Mouse (Mus musculus): Measurements from ENCODE around the gene 4930558C23Rik. TPM values are rescaled to one million over a fixed set of nuclear protein-coding genes. Genes with fewer than 3 reads are reported as not detected.
"Not testable (repeated sequence)": the region's sequence is repeated elsewhere in the genome, so short reads cannot be mapped to it uniquely, and the experiment has no call there.

The 4930558C23Rik gene
- total RNA-seq, 4 experiments from 2014 or later = not detected

DNA sequence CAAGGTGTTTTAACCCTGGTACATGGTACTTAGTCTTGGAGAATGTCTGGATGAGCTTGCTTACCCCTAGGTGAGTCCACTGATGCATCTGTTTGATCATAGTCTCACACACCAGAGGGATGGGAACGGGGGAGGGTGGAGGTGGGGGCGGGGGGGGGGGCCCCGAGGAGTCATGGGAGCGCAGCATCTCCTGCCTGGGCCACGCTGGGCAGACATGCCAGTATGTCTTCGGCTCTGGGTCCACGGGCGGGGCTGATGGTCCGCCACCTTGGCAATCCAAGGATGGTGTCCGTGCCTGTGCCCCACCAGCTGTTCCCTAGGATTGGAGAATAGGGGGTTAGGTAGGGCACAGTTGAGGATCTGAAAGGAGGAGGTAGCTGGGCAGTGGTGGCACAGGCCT is 29.4 kb downstream of the 4930558C23Rik start:
- no peak for DNase-seq (ENCODE audit: low spot score in 2 of 2)

DNA sequence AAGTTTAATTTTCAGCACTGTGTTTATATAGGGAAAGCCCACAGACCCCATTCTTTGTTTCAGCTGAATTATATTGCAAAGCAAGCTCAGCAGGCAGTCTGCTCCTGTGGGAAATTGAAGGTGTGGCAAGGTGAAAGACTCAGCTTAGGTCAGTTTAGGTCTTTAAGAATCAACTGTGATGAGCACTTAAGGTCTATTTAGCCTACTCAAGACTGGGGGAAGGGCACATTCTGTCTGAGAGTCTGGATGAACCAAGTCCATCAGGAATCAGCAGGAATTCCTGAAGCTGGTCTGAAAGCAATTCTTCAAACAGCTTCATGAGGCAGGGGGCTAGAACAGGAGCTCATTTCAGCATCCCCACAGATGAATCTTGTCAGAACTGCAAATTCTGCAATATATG is 32.5 kb downstream of the 4930558C23Rik start:
- no peak for DNase-seq (ENCODE audit: low spot score in 2 of 2)

DNA sequence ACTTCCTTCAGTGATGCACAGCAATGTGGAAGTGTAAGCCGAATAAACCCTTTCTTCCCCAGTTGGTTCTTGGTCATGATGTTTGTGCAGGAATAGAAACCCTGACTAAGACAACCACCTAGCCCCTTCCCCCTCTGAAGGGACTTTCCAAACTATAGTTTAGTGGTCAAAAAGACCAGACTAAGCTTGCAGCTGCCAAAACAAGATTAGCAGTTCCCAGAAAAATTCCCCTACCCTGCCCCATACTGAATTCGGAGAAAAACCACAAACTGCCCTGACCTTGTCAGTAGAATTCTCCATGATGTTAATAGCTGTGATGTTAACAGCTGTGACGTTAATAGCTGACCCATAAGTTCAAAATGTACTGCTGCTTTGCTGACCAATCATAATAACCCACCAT is 42.4 kb downstream of the 4930558C23Rik start:
- not testable (repeated sequence) for DNase-seq (ENCODE audit: low spot score in 2 of 2)

DNA sequence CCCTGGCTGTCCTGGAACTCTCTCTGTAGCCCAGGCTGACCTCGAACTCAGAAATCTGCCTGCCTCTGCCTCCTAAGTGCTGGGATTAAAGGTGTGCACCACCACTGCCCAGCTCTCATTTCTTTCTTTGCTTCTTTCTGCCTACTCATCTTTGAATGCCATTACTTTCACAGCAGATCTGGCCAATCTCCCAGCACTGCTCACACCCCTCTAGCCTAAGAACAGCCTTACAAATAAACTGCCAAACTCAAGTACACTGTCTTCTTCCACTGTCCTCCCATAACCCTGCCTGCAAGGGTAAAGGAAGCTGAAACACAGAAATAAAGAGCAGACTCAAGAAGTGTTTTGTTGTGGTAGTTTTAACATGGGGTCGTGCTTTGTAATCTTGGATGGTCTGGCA is 44.9 kb downstream of the 4930558C23Rik start:
- DNase-seq (ENCODE audit: low spot score in 2 of 2) = no peak

DNA sequence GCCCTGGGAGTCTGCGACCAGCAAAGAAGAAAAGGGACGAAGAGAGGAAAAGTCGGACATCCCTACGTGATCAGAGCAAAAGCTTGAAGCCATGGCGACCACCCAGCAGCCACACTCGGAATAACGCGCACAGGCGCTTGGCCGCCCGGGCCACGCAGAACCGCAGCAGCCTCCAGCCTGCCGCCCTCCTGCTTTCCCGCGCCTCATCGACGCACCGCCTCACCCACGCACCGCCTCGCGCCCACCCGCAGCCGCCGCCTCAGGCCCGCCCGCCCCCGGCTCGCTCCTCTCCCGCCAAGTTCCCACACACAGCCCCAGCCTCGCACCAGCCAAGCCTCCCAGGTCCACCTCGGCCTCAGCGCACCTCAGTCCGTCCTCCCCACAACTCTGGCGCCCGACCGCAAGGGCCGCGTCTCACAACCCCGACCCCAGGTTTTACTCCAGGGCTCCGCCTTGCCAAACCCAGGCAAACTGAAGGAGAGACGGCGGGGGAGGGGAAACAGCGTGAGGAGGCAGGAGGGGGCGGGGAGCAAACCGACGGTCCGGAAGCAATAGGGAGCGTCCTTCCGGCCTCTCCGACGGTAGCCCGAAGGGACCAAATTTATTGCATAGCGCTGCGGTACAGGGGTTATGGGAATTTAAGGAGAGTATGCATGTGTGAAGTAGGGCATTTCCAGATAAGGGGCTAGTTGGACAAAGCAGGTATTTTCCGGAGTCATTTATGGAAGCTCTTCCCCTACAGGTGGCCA is 45.8 kb downstream of the 4930558C23Rik start, which contains the start of gene Setdb1:
Gene Setdb1, minus strand, starts transcription at position 502 of the 749 bp plus-strand sequence.
- DNase-seq (ENCODE audit: low spot score in 2 of 2) = peak; percentile 89 to 92

DNA sequence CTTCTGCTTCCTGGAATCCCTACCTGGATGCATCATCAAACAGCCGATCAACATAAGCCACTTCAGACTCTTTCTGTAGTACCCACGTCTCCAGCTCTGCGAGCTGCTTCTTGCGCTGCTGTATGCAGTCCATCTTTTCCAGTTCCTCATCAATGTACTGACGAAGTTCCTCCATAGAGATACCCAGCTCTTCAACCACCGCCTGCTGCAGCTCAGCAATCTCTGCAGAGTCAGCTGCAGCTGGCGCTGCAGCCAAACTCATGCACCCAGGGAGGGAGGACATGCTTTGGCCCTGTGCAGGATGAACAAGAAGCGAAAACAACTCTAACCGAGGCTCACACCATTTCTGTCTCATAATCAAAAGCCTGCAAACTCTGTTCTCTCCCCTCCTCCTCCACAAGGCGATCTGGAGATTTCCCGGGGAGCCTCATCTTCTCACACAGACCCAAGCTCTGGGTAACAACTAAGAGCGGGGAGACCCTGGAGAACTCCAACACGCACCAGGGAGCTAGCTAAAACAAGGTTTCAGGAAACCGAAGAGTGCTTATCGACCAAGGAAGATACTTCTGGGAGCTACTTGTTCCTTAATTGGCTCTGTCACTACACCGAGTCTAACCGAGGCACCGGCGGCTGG is 46.6 kb downstream of the 4930558C23Rik start:
- DNase-seq (ENCODE audit: low spot score in 2 of 2) = not testable (repeated sequence)

DNA sequence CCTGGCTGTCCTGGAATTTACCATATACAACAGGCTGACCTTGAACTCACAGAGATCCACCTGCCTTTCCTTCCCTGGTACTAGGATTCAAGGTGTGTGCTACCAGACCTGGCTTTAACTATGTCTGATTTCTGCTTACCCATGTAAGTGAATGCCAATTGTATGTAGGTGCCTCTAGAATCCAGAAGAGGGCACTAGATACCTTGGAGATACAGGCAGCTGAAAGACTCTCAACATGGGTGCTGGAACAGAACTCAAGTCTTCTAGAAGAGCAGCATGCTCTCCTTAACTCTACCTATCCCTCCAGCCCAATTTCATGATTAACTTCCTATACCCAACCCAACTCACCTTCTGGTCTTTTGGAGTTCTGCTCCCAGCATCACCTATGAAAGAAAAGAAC is 53.1 kb downstream of the 4930558C23Rik start:
- DNase-seq (ENCODE audit: low spot score in 2 of 2) = no peak

DNA sequence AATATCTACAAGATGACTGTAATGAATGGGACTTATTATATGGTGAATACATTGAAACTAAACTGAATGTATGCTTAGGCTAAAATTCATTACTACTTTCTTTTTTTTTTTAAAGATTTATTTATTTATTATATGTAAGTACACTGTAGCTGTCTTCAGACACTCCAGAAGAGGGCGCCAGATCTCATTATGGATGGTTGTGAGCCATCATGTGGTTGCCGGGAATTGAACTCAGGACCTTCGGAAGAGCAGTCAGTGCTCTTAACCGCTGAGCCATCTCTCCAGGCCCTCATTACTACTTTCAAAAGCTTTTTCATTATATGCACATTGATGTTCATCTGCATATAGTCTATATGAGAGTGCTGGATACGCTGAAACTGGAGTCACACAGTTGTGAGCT is 54.3 kb downstream of the 4930558C23Rik start:
- not testable (repeated sequence) for DNase-seq (ENCODE audit: low spot score in 2 of 2)

DNA sequence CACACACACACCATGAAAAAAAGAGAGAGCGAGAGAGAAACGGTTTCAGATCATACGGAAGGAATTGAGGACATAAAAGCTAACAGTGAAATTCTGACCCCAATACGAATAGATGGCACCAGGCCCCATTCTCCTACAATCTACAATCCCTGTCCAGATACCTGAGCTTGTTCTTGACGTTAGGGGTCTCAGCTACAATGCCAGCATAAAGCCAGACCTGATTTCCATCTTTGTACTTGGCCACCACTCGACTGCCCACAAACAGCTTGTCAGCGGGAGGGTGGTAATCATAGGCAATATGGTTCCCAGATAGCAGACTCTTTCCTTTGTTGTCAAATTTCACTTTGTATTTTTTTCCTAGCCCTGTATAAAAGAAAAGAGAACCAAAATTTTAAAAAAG is 56.2 kb downstream of the 4930558C23Rik start:
- no peak for DNase-seq (ENCODE audit: low spot score in 2 of 2)

DNA sequence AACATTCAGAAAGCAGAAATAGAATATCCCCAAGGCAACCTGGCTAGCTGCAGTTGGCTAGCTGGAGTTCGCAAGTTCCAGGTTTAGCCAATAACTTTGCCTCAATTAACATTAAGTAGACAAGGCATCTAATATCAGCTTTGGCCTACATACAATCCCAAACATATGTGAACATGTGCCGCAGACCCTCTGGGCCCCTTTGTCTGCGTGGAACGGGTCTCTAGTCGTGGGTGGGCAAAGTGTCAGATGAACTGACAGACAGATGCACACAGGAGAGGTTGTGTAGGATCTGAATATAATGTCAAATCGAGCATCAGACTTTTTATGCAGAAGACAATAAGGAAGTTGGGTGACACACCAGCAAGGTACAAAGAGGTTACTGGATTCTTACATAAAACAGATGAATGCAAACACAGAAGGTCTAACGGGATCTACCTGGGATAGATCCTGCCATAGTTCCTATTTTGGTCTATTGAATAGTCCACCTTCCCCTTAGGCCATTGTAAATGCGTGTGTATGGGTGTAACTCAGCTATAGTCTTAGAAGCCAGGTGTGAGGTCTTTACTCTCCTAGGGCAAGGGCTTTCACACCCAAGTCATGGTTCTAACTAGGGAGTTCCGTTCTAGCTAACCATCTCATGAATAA is 59.2 kb downstream of the 4930558C23Rik start:
- DNase-seq (ENCODE audit: low spot score in 2 of 2) = not testable (repeated sequence)

DNA sequence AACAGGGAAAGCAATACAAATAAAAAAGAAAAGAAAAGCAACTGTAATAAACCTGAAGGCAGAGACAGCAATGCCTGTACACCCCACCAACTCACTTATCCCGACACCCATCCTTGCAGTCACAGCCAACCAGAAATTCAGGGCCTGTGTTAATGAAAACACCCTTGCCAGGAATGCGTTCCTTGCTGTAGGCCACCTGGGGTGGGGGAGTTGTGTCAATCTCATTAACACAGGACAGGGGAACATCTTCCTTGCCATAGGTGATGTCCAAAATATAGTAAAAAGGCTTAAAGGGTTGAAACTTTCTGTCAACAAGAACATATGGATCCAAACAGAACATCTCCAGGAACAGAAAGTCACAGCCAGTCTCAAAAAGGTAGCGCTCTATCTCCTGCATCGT is 64.4 kb downstream of the 4930558C23Rik start:
- DNase-seq (ENCODE audit: low spot score in 2 of 2) = no peak

DNA sequence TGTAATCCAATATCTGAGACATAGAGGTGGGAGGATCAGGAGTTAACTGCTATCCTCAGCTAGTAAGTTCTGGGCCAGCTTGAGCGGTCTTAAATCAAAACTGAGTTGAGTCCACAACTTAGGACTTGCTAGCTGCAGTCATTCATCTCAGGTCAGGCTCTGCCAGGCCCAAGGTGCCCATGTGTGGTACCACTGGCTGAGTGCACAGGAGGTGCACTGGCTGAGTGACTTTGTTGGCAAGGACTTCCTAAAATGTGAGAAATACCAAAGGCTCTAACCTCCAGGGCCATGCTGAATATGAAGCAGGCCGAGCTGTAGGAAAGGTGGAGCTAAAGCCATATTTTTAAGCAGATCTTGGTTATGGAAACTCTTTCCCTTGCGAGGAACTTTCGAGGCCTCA is 65.3 kb downstream of the 4930558C23Rik start:
- DNase-seq (ENCODE audit: low spot score in 2 of 2) = no peak

Other genes with a start within 250 kb of the 4930558C23Rik start
- gene Sema6c, start 242.4 kb downstream of the 4930558C23Rik start, total RNA-seq (2022) = 10 to 100 TPM; 27.1 to 36.4 (median 30.9) TPM
- gene Gabpb2, start 184.9 kb downstream of the 4930558C23Rik start, total RNA-seq (2022) = 10 to 100 TPM; 15.7 to 18.0 (median 17.5) TPM
- 10 to 100 TPM; 72.9 to 79.5 (median 77.2) TPM for gene Cdc42se1, start 174.1 kb downstream of the 4930558C23Rik start, total RNA-seq (2022)
- 100 to 1,000 TPM; 265 to 305 (median 277) TPM for gene Mllt11, start 170.7 kb downstream of the 4930558C23Rik start, total RNA-seq (2022)
- gene Gm128, start 161.2 kb downstream of the 4930558C23Rik start, total RNA-seq (2022) = under 1 TPM in 3 of 4 experiments, not detected in 1; 0.25 to 0.45 (median 0.41) TPM
- under 1 TPM in 3 of 4 experiments, not detected in 1; 0.43 to 0.95 (median 0.63) TPM for gene Bnipl, start 151.6 kb downstream of the 4930558C23Rik start, total RNA-seq (2022)
- gene Mindy1, start 121.5 kb downstream of the 4930558C23Rik start, total RNA-seq (2022) = 10 to 100 TPM; 20.7 to 28.4 (median 23.9) TPM
- gene Prune1, start 120.8 kb downstream of the 4930558C23Rik start, total RNA-seq (2022) = 10 to 100 TPM; 19.2 to 22.4 (median 21.0) TPM
- 1 to 10 TPM in 2 of 4 experiments, under 1 TPM in 2; 0.85 to 1.4 (median 1.2) TPM for gene Anxa9, start 95.7 kb downstream of the 4930558C23Rik start, total RNA-seq (2022)
- gene Cers2, start 88.0 kb downstream of the 4930558C23Rik start, total RNA-seq (2022) = 10 to 100 TPM; 49.1 to 65.7 (median 61.2) TPM
- gene Setdb1, start 45.6 kb downstream of the 4930558C23Rik start, total RNA-seq (2022) = 10 to 100 TPM; 33.8 to 45.9 (median 41.6) TPM
- 10 to 100 TPM; 35.5 to 53.5 (median 44.7) TPM for gene Arnt, start 31.5 kb upstream of the 4930558C23Rik start, total RNA-seq (2022)
- 1 to 10 TPM; 1.9 to 3.2 (median 2.8) TPM for gene Ctsk, start 96.4 kb upstream of the 4930558C23Rik start, total RNA-seq (2022)
- 100 to 1,000 TPM in 2 of 4 experiments, 10 to 100 TPM in 2; 61.9 to 591 (median 296) TPM for gene Ctss, start 123.9 kb upstream of the 4930558C23Rik start, total RNA-seq (2022)
- not detected for gene Hormad1, start 156.8 kb upstream of the 4930558C23Rik start, total RNA-seq (2022)
- gene Golph3l, start 186.1 kb upstream of the 4930558C23Rik start, total RNA-seq (2022) = 10 to 100 TPM; 20.3 to 27.0 (median 21.9) TPM
- 100 to 1,000 TPM; 286 to 320 (median 297) TPM for gene Ensa, start 222.2 kb upstream of the 4930558C23Rik start, total RNA-seq (2022)